Mouse (Mus musculus): ENCODE results near the gene 2410015M20Rik.
"Not testable (repeated sequence)": the region's sequence is repeated elsewhere in the genome, so short reads cannot be mapped to it uniquely, and the experiment has no call there.

Gene 2410015M20Rik

GRCm38 (mm10) chr17:56609452-56610171 is at the start of gene 2410015M20Rik:
TSS of gene 2410015M20Rik (minus strand) at chr17:56609771.
- DNase-seq, result peak; percentile 89 to 90

DNA sequence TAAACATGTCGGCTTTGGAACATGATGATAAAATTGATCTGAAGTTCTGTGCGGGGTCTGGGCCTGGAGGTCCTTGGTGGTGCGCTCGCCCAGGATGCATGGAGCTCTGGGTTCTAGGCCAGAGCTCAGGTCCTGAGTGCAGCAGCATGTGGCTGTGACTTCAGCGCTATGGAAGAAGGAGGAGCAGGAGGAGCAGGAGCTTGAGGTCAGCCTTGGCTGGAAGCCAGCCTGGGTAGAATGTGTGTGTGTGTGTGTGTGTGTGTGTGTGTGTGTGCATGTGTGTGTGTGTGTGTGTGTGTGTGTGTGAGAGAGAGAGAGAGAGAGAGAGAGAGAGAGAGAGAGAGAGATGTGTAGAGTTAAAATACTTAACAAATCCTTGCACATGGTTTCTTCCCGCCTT is 46.6 kb upstream of the 2410015M20Rik start:
- DNase-seq, result no peak

DNA sequence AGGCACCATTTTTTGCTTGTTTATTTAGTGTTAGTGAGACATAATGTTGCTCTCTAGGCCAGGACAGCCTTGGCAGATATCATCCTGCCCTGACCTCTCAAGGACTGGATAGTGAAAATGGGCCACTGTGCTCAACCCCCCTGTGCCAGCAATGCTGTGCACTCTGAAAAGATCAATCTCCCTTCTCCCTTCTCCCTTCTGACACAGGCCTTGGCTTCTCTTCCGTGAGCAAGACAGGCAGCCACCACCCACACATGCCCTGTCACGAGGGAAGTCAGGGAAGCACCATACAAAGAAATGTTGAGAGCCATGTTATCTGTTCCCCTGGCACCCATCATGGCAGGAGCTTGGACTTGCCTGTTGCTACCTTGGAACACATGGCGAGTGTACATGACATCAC is 45.7 kb upstream of the 2410015M20Rik start:
- DNase-seq, result no peak

GRCm38 (mm10) chr17:56654771-56655170 is 45.2 kb upstream of the 2410015M20Rik start:
- no peak for DNase-seq

DNA sequence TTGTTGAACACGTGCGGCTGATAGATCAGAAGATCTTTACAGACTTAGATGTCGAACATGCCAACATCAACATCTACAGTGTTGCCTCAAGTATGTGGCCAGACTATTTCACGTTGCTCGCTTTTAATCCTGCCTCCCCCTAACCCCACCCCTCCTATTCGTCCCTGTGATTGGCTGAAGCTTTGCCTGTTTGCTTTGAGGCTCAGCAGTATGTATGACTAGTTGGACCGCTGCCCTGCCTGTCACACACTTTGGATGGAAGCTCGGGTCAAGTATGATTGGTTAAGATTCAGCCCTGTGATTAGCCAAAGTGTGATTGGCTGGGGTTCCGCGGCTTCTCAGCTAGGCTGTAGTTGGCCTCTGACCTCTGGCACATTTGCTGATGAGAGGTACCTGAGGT is 42.2 kb upstream of the 2410015M20Rik start:
- no peak for DNase-seq

DNA sequence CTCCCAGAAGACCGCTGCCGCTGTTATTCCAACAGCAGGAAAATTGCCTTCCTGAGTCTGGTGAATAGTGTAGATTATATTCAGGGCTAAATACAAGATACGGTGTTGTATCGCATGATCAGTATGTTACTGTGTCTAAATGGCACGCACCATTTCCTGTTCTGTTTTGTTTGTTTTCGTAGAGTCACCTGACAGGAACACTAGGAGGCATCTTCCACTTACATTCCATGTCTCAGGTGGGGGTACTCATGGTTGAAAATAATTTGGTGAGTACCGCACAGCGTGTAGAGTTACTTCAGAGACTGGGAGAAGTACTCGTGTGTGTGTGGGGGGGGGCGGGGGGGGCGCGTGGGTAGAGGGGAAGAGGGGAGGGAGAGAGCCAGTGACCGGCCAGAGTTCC is 38.0 kb upstream of the 2410015M20Rik start:
- DNase-seq, result no peak

DNA sequence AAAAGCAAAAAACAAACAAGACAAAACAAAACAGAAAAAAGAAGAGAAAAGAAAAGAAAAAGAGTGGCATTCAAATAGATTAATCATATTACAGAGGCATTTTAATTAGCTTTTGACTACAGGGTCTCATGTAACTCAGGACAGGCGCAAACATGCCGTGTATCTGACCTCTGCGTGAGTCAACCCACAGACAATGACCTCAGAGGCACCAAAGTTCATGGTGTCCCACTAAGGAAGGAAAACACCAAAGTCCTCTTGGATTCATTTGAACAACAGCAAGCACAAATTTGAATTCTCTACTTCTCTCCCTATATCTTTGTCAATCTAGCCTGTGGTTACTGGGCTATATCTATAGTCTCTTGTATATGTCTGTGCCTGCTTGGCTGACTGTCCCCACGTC is 33.7 kb upstream of the 2410015M20Rik start:
- no peak for DNase-seq

- DNase-seq, result peak; percentile 28 to 42
Observed at GRCm38 (mm10) chr17:56634023-56634422, 24.5 kb upstream of the 2410015M20Rik start.

- DNase-seq, result no peak
Observed at GRCm38 (mm10) chr17:56631807-56632206, 22.2 kb upstream of the 2410015M20Rik start.

GRCm38 (mm10) chr17:56629800-56630781 is 20.5 kb upstream of the 2410015M20Rik start:
- not testable (repeated sequence) for DNase-seq

DNA sequence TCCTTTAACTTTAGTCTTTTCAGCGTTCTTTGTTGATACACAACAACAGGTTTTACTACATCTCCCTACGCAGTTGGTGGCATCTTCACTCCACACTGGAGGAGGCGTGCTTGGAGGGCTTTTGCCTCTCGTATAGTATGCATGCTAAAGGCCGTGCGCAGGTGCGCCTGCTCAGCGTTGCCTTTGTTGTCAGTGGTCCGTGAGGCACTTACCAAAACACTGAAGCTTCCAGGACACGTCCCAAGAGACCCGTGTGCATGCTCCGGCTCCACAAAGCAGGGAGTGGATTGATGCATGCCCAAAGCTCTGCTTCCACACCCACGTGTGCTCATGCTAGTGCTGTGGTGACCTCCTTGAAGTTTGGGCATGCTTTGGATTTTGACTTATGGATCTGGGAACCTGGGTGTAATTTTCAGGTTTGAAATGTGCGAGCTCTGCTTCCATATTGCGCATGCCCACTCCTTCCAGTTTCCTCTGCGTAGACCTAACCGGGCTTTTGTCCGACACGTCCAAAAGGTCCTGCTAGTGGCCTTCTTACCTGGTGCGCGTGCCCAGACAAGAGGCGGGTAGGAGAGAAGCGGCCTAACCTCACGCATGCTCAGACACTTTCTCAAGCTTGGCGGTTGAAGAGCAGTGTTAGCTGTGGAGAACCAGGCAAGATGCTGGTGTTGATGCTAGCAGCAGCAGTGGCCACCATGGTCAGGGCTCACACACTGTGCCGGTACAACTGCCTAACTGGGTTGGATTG is 18.1 kb upstream of the 2410015M20Rik start, which contains the start of gene Catsperd:
Gene Catsperd, plus strand, starts transcription at position 614 of the 748 bp plus-strand sequence.
- DNase-seq, result no peak

DNA sequence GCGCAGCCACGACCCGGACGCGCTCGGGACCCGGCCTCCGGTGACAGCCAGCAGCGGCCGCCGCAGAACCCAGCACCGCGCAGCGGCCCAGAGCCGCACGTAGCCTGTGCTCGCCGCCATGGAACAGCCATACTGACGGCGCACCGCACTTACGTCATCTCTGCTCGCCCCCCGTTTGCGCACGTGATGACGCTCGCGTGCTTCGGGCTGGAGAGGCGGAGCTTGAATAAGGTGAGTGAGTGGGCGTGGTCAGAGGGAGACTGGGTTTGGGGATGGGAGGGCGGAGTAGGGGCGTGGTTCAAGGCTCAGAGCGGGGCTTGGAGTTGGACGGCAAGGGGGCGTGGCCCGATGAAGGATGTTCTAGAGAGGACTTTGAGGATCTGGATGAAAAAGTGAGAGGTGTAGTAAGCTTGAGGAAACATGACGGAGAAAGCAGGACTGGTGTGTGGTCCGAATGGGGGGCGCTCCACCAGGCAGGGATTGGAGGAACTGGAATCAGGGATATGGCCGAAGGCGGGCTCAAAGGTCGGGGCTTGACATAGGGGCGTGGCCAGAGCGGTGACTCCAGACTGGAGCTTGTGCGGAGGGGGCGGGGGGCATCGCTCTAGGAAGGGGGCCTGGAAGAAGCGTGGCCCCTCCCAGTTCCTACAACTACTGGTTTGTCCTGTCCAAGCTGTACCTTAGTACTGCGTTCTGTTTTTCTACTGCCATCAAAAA is 17.3 kb upstream of the 2410015M20Rik start, which contains the start of gene Lonp1:
Gene Lonp1, minus strand, starts transcription at position 134 of the 717 bp plus-strand sequence.
- peak; percentile 96 to 97 for DNase-seq

GRCm38 (mm10) chr17:56626260-56626659 is 16.7 kb upstream of the 2410015M20Rik start:
- no peak for DNase-seq

DNA sequence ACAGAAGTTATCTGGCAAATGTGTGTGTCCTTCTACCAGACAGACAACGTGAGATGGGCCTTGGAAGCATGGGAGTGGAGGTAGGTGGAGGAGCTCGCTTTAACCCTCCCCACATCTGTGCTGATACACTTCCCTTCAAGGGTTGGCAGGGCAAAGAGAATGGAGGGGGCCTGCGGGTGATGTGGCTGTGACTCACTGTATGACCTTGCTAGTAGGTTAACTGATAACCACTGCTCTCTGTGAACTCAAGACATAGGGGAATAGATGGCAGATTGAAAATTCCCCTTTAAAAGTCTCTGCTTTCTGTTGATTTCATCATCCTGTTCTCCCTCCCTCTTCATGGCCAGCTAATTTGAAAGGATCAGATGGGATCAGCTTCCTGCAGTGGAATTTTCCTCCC is 15.9 kb upstream of the 2410015M20Rik start:
- no peak for DNase-seq

- DNase-seq, result no peak
Observed at GRCm38 (mm10) chr17:56617628-56618027, 8.1 kb upstream of the 2410015M20Rik start.

GRCm38 (mm10) chr17:56616725-56617124 is 7.2 kb upstream of the 2410015M20Rik start:
- no peak for DNase-seq

- no peak for DNase-seq
Observed at GRCm38 (mm10) chr17:56615792-56616191, 6.2 kb upstream of the 2410015M20Rik start.

GRCm38 (mm10) chr17:56615136-56615784 is 5.7 kb upstream of the 2410015M20Rik start:
- DNase-seq, result no peak

GRCm38 (mm10) chr17:56614391-56615135 is 5.0 kb upstream of the 2410015M20Rik start:
- DNase-seq, result no peak

DNA sequence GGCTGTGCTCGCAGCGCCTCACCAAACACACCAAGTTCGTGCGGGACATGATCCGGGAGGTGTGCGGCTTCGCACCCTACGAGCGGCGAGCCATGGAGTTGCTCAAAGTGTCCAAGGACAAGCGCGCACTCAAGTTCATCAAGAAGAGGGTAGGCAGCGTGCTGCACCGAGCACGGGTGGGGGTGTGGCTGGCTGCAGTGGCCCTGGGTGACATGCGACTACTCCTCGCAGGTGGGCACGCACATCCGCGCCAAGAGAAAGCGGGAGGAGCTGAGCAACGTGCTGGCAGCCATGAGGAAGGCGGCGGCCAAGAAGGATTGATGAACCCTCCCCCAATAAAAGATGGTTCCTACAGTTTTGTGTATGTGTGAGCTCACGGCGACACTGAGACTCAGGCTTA is 4.3 kb upstream of the 2410015M20Rik start:
- DNase-seq, result not testable (repeated sequence)
